Mouse (Mus musculus) ES-E14 (cell line): ENCODE measurements around the gene Olfr577.

ENCODE experiments used
- CHD2 ChIP-seq: IDR thresholded peaks from 2 replicates; pipeline ENCODE4 v1.6.1; 2014; ENCODE audit warnings: mild to moderate bottlenecking, low read depth, low read length, inconsistent platforms
- MAFK ChIP-seq: IDR thresholded peaks from 2 replicates; pipeline ENCODE4 v1.6.1; 2014; ENCODE audit warnings: mild to moderate bottlenecking, low read depth, low read length, inconsistent platforms; ENCODE audit not compliant: insufficient read depth
- ZC3H11A ChIP-seq: IDR thresholded peaks from 2 replicates; pipeline ENCODE4 v1.6.1; 2012; ENCODE audit warnings: low read depth, mild to moderate bottlenecking, inconsistent platforms, low read length, borderline replicate concordance
- ZNF384 ChIP-seq: IDR thresholded peaks from 2 replicates; pipeline ENCODE4 v1.6.1; 2012; ENCODE audit warnings: low read depth, low read length, inconsistent platforms

- no peak for TF ChIP-seq ZC3H11A
- no peak for TF ChIP-seq ZNF384
- no peak for TF ChIP-seq MAFK
- no peak for TF ChIP-seq CHD2
These were observed 13.5 kb upstream of the Olfr577 start, which contains the start of gene Olfr578 for GRCm38 (mm10) chr7:102989224-102989623.
